Mouse (Mus musculus) bone marrow macrophage, adult 2 months (primary cell): Measurements from ENCODE around the gene Sh3bgrl2. TPM values are rescaled to one million over a fixed set of nuclear protein-coding genes. Genes with fewer than 3 reads are reported as not detected.

Experiments
- H3K27ac ChIP-seq: 2 replicates; pipeline ENCODE4 v1.5.1; 2012; ENCODE audit warnings: low read depth, low read length; ENCODE audit not compliant: insufficient read depth
- H3K4me1 ChIP-seq: 2 replicates; pipeline ENCODE4 v1.6.1; 2012; ENCODE audit warnings: low read length; ENCODE audit not compliant: control insufficient read depth, insufficient read depth
- H3K4me3 ChIP-seq: 2 replicates; pipeline ENCODE4 v1.5.1; 2012; ENCODE audit warnings: mild to moderate bottlenecking, low read length, moderate library complexity; ENCODE audit not compliant: insufficient read depth
- CTCF ChIP-seq: IDR thresholded peaks from 2 replicates; pipeline ENCODE4 v1.5.1; 2012; ENCODE audit warnings: low read depth, mild to moderate bottlenecking, low read length, moderate library complexity
- POLR2A ChIP-seq: IDR thresholded peaks from 2 replicates; pipeline ENCODE4 v1.6.1; 2012; ENCODE audit warnings: mild to moderate bottlenecking, low read depth, low read length, borderline replicate concordance
- polyA plus RNA-seq: library from polyadenylated mRNA; stranded (reverse); fragments of >200 nt; gene quantifications from 2 replicates; pipeline ENCODE4 v1.2.4, GENCODE M21; 2012; ENCODE audit not compliant: missing spikeins, insufficient read depth, insufficient read length

Gene Sh3bgrl2
- polyA plus RNA-seq, 1 experiment = 20.0 TPM

DNA sequence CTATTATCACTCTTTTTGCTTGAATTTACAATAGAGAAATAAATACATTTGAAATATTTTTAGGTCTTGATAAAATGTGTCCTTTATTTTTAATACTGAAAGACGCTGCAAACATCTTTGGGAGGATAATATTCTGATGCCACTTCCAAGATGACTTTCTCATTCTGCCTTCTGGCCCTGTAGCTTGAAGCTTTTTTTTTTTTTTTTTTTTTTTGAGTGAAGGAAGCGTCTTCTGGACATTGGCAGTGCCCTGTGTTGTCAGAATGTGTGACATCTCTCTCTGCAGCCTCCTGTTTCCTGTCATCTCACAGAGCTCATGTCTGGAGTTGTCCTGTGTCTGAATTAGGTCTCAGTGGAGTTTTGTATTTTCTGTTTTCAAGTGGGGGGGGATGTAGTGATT is 55.0 kb downstream of the Sh3bgrl2 start:
- no peak overlapping the region for H3K27ac ChIP-seq
- TF ChIP-seq CTCF = no peak
- no peak for TF ChIP-seq POLR2A
- H3K4me1 ChIP-seq = peaks cover 21% of the 10 kb centered on the region
- no peak overlapping the region for H3K4me3 ChIP-seq

GRCm38 (mm10) chr9:83605886-83606640 is 57.9 kb downstream of the Sh3bgrl2 start:
- H3K4me1 ChIP-seq = peaks cover 7% of the 10 kb centered on the region
- H3K4me3 ChIP-seq = no peak overlapping the region
- TF ChIP-seq CTCF (no peak), POLR2A (no peak)
- no peak overlapping the region for H3K27ac ChIP-seq

DNA sequence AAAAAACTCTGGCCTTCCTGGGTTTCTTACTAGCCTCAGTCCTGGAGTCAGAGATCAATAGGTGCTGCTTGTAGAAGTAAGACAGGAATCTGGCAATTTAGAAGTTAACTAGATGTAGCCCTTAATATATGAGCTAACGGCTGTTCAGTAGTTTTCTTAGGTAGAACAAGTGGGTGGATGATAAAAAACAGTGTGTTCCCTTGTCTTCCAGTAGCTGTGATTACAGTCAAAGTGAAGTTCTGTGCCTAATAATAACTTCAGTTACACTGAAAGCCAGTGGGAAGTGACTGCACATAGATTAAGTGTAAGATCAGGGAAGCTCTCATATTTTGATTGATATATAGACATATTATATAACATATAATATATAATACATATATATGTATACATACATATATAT is 60.0 kb downstream of the Sh3bgrl2 start:
- TF ChIP-seq POLR2A (no peak), CTCF (no peak)
- H3K4me3 ChIP-seq = no peak overlapping the region
- H3K27ac ChIP-seq = no peak overlapping the region
- peaks cover 7% of the 10 kb centered on the region for H3K4me1 ChIP-seq

GRCm38 (mm10) chr9:83609422-83610297 is 61.5 kb downstream of the Sh3bgrl2 start:
- Histone ChIP-seq H3K4me3 (no peak overlapping the region), H3K4me1 (peaks cover 7% of the 10 kb centered on the region), H3K27ac (no peak overlapping the region)
- no peak for TF ChIP-seq POLR2A
- TF ChIP-seq CTCF = peak; percentile 49

DNA sequence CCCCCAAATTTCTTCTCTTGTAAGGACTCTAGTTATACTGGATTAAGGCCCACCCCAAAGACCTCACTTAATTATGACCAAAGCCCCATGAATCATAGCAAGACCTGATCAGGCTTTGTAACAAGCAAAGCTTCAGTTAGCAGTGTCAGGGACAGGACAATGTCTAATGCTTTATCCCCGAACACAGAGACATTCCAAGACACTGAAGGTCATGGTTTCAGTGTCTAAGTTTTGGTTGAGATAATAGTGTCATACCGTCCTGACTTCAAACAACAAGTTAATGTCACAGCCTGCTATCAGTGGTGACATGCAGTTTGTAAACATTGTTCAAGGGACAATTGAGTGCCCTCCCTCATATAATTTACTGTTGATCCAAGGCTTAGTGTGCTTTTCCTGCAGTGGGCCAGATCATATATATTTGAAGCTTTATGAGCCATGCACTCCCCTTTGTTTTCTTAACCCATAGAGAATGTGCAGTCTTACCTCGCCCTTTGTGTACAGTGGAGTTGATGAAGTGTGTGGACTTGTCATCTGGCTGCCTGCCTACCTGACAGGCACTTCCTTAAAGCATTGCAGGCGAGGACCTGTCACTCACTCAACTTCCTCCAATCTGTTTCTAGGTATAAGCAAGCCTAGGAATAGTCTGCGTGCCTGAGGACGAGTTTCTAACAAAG is 67.9 kb downstream of the Sh3bgrl2 start:
- Histone ChIP-seq H3K4me1 (peaks cover 14% of the 10 kb centered on the region), H3K27ac (no peak overlapping the region), H3K4me3 (no peak overlapping the region)
- no peak for TF ChIP-seq POLR2A
- TF ChIP-seq CTCF = no peak

DNA sequence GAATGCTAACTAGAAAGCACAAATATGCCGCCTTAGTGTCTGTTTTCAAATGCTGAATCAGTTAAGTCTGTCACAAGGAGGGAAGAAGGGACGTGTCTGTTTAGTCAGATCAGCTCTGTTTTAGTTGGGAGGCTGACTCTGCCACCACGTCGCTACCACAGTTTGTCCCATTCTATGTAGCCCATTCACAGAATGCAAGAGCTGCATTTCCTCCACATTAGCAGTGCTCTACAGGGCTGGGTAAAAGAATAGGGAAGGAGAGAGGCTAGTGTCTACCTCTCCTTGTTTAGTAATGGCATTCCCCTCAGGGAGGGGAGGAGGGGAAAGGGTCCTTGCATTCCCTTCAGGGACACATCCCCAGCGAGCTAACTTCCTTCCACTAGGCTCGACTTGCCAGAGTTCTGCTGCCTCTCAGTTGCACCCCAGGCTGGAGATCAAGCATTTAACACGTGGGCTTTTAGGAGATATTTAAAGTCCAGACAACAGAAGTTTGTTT is 68.5 kb downstream of the Sh3bgrl2 start:
- TF ChIP-seq POLR2A = no peak
- TF ChIP-seq CTCF = no peak
- H3K27ac ChIP-seq = no peak overlapping the region
- peaks cover 14% of the 10 kb centered on the region for H3K4me1 ChIP-seq
- H3K4me3 ChIP-seq = no peak overlapping the region

- Histone ChIP-seq H3K4me1 (no peaks in the 10 kb centered on the region), H3K27ac (no peak overlapping the region), H3K4me3 (no peak overlapping the region)
- no peak for TF ChIP-seq CTCF
- no peak for TF ChIP-seq POLR2A
These were observed 75.3 kb downstream of the Sh3bgrl2 start for GRCm38 (mm10) chr9:83623455-83623854.

GRCm38 (mm10) chr9:83624193-83624592 is 76.1 kb downstream of the Sh3bgrl2 start:
- H3K4me1 ChIP-seq = no peaks in the 10 kb centered on the region
- no peak overlapping the region for H3K4me3 ChIP-seq
- TF ChIP-seq CTCF (no peak), POLR2A (no peak)
- no peak overlapping the region for H3K27ac ChIP-seq

GRCm38 (mm10) chr9:83625085-83625484 is 77.0 kb downstream of the Sh3bgrl2 start:
- no peak overlapping the region for H3K4me3 ChIP-seq
- no peak for TF ChIP-seq POLR2A
- TF ChIP-seq CTCF = no peak
- H3K4me1 ChIP-seq = no peaks in the 10 kb centered on the region
- H3K27ac ChIP-seq = no peak overlapping the region
